Mouse (Mus musculus): ENCODE data around the gene Cenpf. TPM values are rescaled to one million over a fixed set of nuclear protein-coding genes. Genes with fewer than 3 reads are reported as not detected.

The Cenpf gene
- polyA plus RNA-seq, 1 experiment from 2014 or later, result 125 TPM

DNA sequence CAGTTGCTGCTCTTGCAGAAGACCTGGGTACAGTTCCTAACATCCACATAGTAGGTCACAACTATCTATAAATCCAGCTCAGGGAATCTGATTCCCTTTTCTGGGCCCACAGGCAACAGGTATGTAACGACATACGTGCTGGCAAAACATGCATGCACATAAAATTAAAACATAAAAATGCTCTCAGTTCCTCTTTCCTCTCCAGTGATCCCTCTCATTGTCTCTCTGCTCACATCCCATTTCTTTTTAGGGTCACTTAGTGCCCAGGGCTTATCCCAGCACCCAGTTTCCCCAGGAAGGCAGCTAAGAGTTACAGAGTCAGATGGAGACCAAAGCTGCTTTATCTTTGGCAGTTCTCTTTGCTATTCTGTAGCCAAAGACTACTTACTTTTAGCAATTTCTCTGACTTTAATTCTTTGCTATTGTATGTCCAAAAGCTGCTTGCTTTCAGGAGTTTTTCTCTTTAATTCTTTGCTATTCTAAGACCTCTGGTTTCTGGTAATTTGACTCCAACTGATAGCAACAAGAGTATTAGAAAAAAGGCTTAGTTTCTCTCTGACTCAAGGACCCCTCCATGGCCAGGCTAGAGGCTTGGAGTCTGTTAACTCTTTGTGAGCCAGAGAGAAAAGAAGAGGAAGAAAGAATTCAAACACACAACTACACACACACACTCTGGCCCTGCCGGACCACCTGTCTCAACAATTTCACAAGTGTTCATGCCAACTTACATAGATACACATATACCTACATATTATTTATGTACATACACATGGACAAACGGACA lies 1.4 kb upstream of the Cenpf start:
- ATAC-seq (ENCODE audit: low FRiP score, low read depth), result no peak
- 19% methylated on average over 4 of the region's 4 CpGs for WGBS
- no peaks in the 10 kb centered on the region for H3K9me3 ChIP-seq
- H3K4me1 ChIP-seq, result peaks cover 35% of the 10 kb centered on the region
- H3K9ac ChIP-seq (replicated peaks), result peak overlapping the region; percentile 38
- H3K36me3 ChIP-seq, result peaks cover 10% of the 10 kb centered on the region
- H3K4me2 ChIP-seq (replicated peaks), result peak overlapping the region; percentile 86
- H3K27ac ChIP-seq (replicated peaks), result peak overlapping the region; percentile 68
- no peaks in the 10 kb centered on the region for H3K27me3 ChIP-seq
- peak overlapping the region; percentile 75 for H3K4me3 ChIP-seq

- WGBS, result under 1% methylated on average over 14 of the region's 15 CpGs
- Histone ChIP-seq H3K36me3 (peaks cover 19% of the 10 kb centered on the region), H3K9ac (replicated peaks) (peak overlapping the region; percentile 38; the same call in 1 of the 2 replicates), H3K4me2 (replicated peaks) (peak overlapping the region; percentile 86), H3K9me3 (no peaks in the 10 kb centered on the region), H3K4me3 (peak overlapping the region; percentile 75), H3K27ac (replicated peaks) (peak overlapping the region; percentile 25; the same call in 1 of the 2 replicates), H3K27me3 (no peaks in the 10 kb centered on the region), H3K4me1 (peaks cover 35% of the 10 kb centered on the region)
- ATAC-seq (ENCODE audit: low FRiP score, low read depth), result peak; percentile 71
Measured at GRCm38 (mm10) chr1:189688388-189688750, 483 bp upstream of the Cenpf start.

DNA sequence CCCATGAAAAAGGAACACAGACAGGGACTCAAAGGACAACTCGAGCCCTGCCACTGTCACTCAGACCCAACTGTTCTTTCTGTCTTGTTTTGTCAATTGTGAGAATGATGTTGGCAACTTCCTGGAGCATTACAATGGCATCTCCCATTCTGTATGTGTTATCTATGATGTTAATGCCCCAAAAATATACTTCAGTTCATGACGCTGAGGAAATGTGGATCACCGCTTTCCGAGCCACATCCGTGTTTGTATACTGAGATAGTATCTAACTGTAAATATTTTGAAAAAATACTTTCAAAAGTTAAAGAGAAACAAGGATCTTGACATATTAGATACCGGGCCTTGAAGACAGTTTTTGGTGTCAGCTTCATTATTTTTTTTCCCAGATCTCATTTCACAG lies 1.9 kb downstream of the Cenpf start:
- Histone ChIP-seq H3K4me2 (replicated peaks) (peak overlapping the region; percentile 86), H3K27ac (replicated peaks) (no peak overlapping the region), H3K27me3 (no peaks in the 10 kb centered on the region), H3K36me3 (peaks cover 36% of the 10 kb centered on the region), H3K4me1 (peaks cover 35% of the 10 kb centered on the region), H3K9ac (replicated peaks) (no peak overlapping the region), H3K9me3 (no peaks in the 10 kb centered on the region), H3K4me3 (no peak overlapping the region)
- WGBS, result 90% methylated on average over 6 of the region's 6 CpGs
- ATAC-seq (ENCODE audit: low FRiP score, low read depth), result no peak

- peaks cover 47% of the 10 kb centered on the region for H3K36me3 ChIP-seq
- H3K27ac ChIP-seq (replicated peaks), result no peak overlapping the region
- no peak overlapping the region for H3K9ac ChIP-seq (replicated peaks)
- 97% methylated on average over 9 of the region's 9 CpGs for WGBS
- H3K4me2 ChIP-seq (replicated peaks), result no peak overlapping the region
- H3K4me1 ChIP-seq, result peaks cover 32% of the 10 kb centered on the region
- H3K4me3 ChIP-seq, result no peak overlapping the region
- H3K9me3 ChIP-seq, result no peaks in the 10 kb centered on the region
- no peak for ATAC-seq (ENCODE audit: low FRiP score, low read depth)
- no peaks in the 10 kb centered on the region for H3K27me3 ChIP-seq
Measured at GRCm38 (mm10) chr1:189684786-189685415, 3.0 kb downstream of the Cenpf start.

DNA sequence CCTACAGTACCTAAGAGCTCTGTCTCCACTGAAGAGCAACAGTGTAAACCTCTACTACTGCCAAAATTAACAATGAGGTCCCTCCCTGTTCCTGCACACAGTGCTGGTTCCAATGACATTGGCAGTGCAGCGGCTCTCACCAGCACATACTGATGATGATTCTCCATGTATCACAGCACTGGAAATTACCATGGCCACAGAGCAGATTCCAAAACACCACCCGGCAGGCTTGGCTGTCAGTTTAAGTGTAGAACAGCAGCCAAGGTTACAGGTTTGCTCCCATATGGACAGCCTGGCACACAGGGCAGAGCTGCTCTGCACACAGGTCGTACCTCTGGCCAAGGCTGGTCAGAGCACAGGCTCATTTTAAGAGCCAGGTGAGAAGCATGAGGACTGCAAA lies 8.3 kb downstream of the Cenpf start:
- Histone ChIP-seq H3K4me3 (no peak overlapping the region), H3K9ac (replicated peaks) (0 out of 2 replicates have a peak overlapping the region, but pooled peaks have one; percentile 6), H3K4me2 (replicated peaks) (no peak overlapping the region), H3K36me3 (peaks cover 70% of the 10 kb centered on the region), H3K9me3 (no peaks in the 10 kb centered on the region), H3K27me3 (no peaks in the 10 kb centered on the region), H3K27ac (replicated peaks) (no peak overlapping the region), H3K4me1 (no peaks in the 10 kb centered on the region)
- no peak for ATAC-seq (ENCODE audit: low FRiP score, low read depth)
- WGBS, result 93% methylated on average over 3 of the region's 3 CpGs

- 93% methylated on average over 4 of the region's 4 CpGs for WGBS
- peaks cover 71% of the 10 kb centered on the region for H3K36me3 ChIP-seq
Measured at GRCm38 (mm10) chr1:189675953-189676352, 11.9 kb downstream of the Cenpf start.

DNA sequence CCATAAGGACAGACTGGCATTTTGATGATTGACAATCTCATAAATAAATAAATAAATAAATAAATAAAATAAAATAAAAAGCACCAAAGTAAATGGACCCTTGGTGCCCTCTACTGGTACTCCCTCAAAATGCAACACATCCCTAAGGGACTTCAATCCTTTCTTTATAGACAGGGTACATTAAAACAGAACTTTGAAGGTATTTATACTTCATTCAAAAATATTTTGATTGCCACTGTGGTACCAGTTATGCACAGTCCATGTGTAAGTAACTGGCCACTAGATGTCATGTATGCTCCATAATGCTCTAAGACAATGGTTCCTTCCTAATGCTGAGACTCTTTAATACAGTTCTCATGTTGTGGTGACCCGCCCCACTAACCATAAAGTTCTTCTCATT lies 12.5 kb downstream of the Cenpf start:
- Histone ChIP-seq H3K9ac (replicated peaks) (no peak overlapping the region), H3K9me3 (no peaks in the 10 kb centered on the region), H3K36me3 (peaks cover 70% of the 10 kb centered on the region), H3K4me2 (replicated peaks) (no peak overlapping the region), H3K4me3 (no peak overlapping the region), H3K4me1 (no peaks in the 10 kb centered on the region), H3K27me3 (no peaks in the 10 kb centered on the region), H3K27ac (replicated peaks) (no peak overlapping the region)
- 89% methylated on average over 1 of the region's 1 CpGs for WGBS
- no peak for ATAC-seq (ENCODE audit: low FRiP score, low read depth)

More at GRCm38 (mm10) chr1:189675953-189676352, 11.9 kb downstream of the Cenpf start:
- ATAC-seq (ENCODE audit: low FRiP score, low read depth), result no peak
- no peak overlapping the region for H3K9ac ChIP-seq (replicated peaks)
- no peaks in the 10 kb centered on the region for H3K9me3 ChIP-seq
- H3K27ac ChIP-seq (replicated peaks), result no peak overlapping the region
- H3K4me3 ChIP-seq, result no peak overlapping the region
- no peaks in the 10 kb centered on the region for H3K27me3 ChIP-seq
- H3K4me2 ChIP-seq (replicated peaks), result no peak overlapping the region
- no peaks in the 10 kb centered on the region for H3K4me1 ChIP-seq

DNA sequence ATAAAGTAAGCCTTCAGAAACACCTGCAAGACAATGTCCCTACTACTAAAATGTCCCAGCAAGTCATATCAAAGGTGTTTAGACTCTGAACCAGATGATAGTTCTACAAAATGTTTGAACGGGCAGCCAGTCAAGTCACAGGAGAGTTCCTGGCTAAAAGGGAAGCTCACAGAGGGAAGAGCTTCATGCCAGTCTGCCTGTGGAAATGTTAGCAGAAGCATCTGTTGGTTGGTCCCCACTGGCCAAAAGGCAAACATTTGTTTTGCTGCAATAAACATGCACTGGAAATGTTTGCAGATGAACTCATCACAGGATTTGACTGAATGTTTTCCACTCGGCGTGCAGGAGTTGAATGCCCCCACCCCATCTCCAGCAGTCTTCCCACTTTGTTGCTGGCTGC lies 21.9 kb downstream of the Cenpf start:
- Histone ChIP-seq H3K4me1 (no peaks in the 10 kb centered on the region), H3K36me3 (peaks cover 57% of the 10 kb centered on the region), H3K9me3 (no peaks in the 10 kb centered on the region), H3K4me2 (replicated peaks) (no peak overlapping the region), H3K27ac (replicated peaks) (no peak overlapping the region), H3K9ac (replicated peaks) (no peak overlapping the region), H3K4me3 (no peak overlapping the region), H3K27me3 (no peaks in the 10 kb centered on the region)
- no peak for ATAC-seq (ENCODE audit: low FRiP score, low read depth)
- 95% methylated on average over 3 of the region's 3 CpGs for WGBS

DNA sequence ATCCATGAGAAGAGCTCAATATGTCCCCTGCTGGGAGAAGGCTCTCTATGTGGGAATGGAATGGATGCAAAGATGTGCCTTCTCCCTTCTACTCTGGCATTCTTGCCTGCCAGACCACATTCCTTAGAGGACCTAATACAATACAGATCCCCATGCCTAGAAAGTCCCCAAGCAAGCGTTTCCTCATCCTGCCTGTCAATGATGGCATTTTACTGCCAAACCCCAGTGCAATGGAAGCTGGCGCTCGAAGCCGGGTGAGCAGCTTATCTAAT lies 23.1 kb downstream of the Cenpf start:
- Histone ChIP-seq H3K27ac (replicated peaks) (no peak overlapping the region), H3K9me3 (no peaks in the 10 kb centered on the region), H3K9ac (replicated peaks) (no peak overlapping the region), H3K4me1 (no peaks in the 10 kb centered on the region), H3K36me3 (peaks cover 51% of the 10 kb centered on the region), H3K4me2 (replicated peaks) (no peak overlapping the region), H3K4me3 (no peak overlapping the region), H3K27me3 (no peaks in the 10 kb centered on the region)
- no peak for ATAC-seq (ENCODE audit: low FRiP score, low read depth)
- 91% methylated on average over 4 of the region's 4 CpGs for WGBS

DNA sequence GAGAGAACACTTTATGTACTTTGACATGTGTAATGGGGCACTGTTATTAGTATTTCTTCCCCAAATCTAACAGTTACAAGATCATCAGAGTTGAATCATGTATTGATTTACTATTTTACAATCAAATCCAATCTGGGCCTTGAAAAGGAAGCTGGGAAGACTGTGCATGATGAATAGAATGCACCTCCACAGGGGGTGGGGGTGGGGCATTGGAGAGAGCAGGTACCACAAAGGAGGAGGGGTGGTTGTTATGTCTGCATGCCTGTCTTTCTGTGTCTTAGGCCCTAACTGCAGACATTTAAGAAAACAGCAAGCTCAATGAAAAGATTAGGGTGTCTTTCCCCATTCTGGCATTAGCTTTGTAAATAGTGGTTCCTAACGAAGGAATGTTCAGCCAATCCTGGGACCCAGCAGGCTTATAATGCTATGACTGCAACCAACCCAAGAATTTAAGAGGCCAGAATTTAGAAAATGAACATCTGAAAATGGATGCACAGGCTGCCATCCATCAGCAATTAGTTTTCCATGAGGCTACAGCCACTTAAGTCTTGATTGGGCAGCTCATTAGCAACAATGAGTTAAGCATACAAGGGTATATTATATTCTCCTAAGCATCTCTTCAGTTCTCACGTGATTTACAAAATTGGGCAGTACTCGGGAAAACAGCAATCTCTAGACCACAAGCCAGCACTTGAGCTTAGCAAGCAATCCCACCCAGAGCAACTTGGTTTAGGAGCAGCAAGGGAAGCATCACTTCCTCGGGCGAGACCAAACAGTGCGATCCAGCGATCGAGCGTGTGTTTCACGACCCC lies 23.6 kb downstream of the Cenpf start:
- 70% methylated on average over 10 of the region's 10 CpGs for WGBS
- H3K4me2 ChIP-seq (replicated peaks), result no peak overlapping the region
- H3K27me3 ChIP-seq, result no peaks in the 10 kb centered on the region
- ATAC-seq (ENCODE audit: low FRiP score, low read depth), result no peak
- H3K9ac ChIP-seq (replicated peaks), result no peak overlapping the region
- no peak overlapping the region for H3K4me3 ChIP-seq
- H3K36me3 ChIP-seq, result peaks cover 49% of the 10 kb centered on the region
- H3K9me3 ChIP-seq, result no peaks in the 10 kb centered on the region
- no peaks in the 10 kb centered on the region for H3K4me1 ChIP-seq
- no peak overlapping the region for H3K27ac ChIP-seq (replicated peaks)

GRCm38 (mm10) chr1:189663437-189663836 lies 24.4 kb downstream of the Cenpf start:
- Histone ChIP-seq H3K9me3 (no peaks in the 10 kb centered on the region), H3K27ac (replicated peaks) (no peak overlapping the region), H3K4me1 (no peaks in the 10 kb centered on the region), H3K9ac (replicated peaks) (no peak overlapping the region), H3K4me2 (replicated peaks) (no peak overlapping the region), H3K27me3 (no peaks in the 10 kb centered on the region), H3K4me3 (no peak overlapping the region), H3K36me3 (peaks cover 49% of the 10 kb centered on the region)
- ATAC-seq (ENCODE audit: low FRiP score, low read depth), result no peak
- WGBS, result 85% methylated on average over 1 of the region's 1 CpGs

GRCm38 (mm10) chr1:189661856-189662255 lies 26.0 kb downstream of the Cenpf start:
- H3K4me1 ChIP-seq, result no peaks in the 10 kb centered on the region
- no peak overlapping the region for H3K27ac ChIP-seq (replicated peaks)
- H3K4me3 ChIP-seq, result no peak overlapping the region
- peaks cover 52% of the 10 kb centered on the region for H3K36me3 ChIP-seq
- ATAC-seq (ENCODE audit: low FRiP score, low read depth), result no peak
- H3K27me3 ChIP-seq, result no peaks in the 10 kb centered on the region
- H3K4me2 ChIP-seq (replicated peaks), result no peak overlapping the region
- no peaks in the 10 kb centered on the region for H3K9me3 ChIP-seq
- H3K9ac ChIP-seq (replicated peaks), result no peak overlapping the region

All from midbrain, embryonic 12.5 days (tissue).